Mouse (Mus musculus): ENCODE data around the gene Nav3.
A peak's percentile ranks its signal among the peaks of the same experiment; 100 is the strongest.
"Not testable (repeated sequence)": the region's sequence is repeated elsewhere in the genome, so short reads cannot be mapped to it uniquely, and the experiment has no call there.

Gene Nav3

GRCm38 (mm10) chr10:110076575-110076974 is 379.4 kb downstream of the Nav3 start:
- DNase-seq (ENCODE audit: low read depth, low spot score), result no peak

- no peak for DNase-seq (ENCODE audit: low read depth, low spot score)
Observed at GRCm38 (mm10) chr10:110072355-110072754, 383.6 kb downstream of the Nav3 start.

GRCm38 (mm10) chr10:110061166-110061565 is 394.8 kb downstream of the Nav3 start:
- DNase-seq (ENCODE audit: low read depth, low spot score), result no peak

GRCm38 (mm10) chr10:110037547-110037946 is 418.5 kb downstream of the Nav3 start:
- DNase-seq (ENCODE audit: low read depth, low spot score), result no peak

- DNase-seq (ENCODE audit: low read depth, low spot score), result no peak
Observed at GRCm38 (mm10) chr10:110034582-110035099, 421.4 kb downstream of the Nav3 start.

GRCm38 (mm10) chr10:110024897-110025296 is 431.1 kb downstream of the Nav3 start:
- DNase-seq (ENCODE audit: low read depth, low spot score), result not testable (repeated sequence)

GRCm38 (mm10) chr10:110022100-110022499 is 433.9 kb downstream of the Nav3 start:
- no peak for DNase-seq (ENCODE audit: low read depth, low spot score)

- DNase-seq (ENCODE audit: low read depth, low spot score), result no peak
Observed at GRCm38 (mm10) chr10:110019266-110019866, 436.6 kb downstream of the Nav3 start.

GRCm38 (mm10) chr10:110001328-110001727 is 454.7 kb downstream of the Nav3 start:
- DNase-seq (ENCODE audit: low read depth, low spot score), result not testable (repeated sequence)

GRCm38 (mm10) chr10:110000755-110001247 is 455.2 kb downstream of the Nav3 start:
- peak; percentile 46 for DNase-seq (ENCODE audit: low read depth, low spot score)

- peak; percentile 6 for DNase-seq (ENCODE audit: low read depth, low spot score)
Observed at GRCm38 (mm10) chr10:109999904-110000303, 456.1 kb downstream of the Nav3 start.

GRCm38 (mm10) chr10:109994302-109994701 is 461.7 kb downstream of the Nav3 start:
- no peak for DNase-seq (ENCODE audit: low read depth, low spot score)

- no peak for DNase-seq (ENCODE audit: low read depth, low spot score)
Observed at GRCm38 (mm10) chr10:109985824-109986485, 470.0 kb downstream of the Nav3 start.

GRCm38 (mm10) chr10:109976351-109976750 is 479.7 kb downstream of the Nav3 start:
- DNase-seq (ENCODE audit: low read depth, low spot score), result no peak

GRCm38 (mm10) chr10:109974177-109974576 is 481.8 kb downstream of the Nav3 start:
- no peak for DNase-seq (ENCODE audit: low read depth, low spot score)

- DNase-seq (ENCODE audit: low read depth, low spot score), result no peak
Observed at GRCm38 (mm10) chr10:109973483-109973882, 482.5 kb downstream of the Nav3 start.

- no peak for DNase-seq (ENCODE audit: low read depth, low spot score)
Observed at GRCm38 (mm10) chr10:109950296-109950695, 505.7 kb downstream of the Nav3 start.

GRCm38 (mm10) chr10:109929319-109929622 is 526.7 kb downstream of the Nav3 start:
- no peak for DNase-seq (ENCODE audit: low read depth, low spot score)

- DNase-seq (ENCODE audit: low read depth, low spot score), result peak; percentile 20
Observed at GRCm38 (mm10) chr10:109928547-109929318, 527.3 kb downstream of the Nav3 start.

- no peak for DNase-seq (ENCODE audit: low read depth, low spot score)
Observed at GRCm38 (mm10) chr10:109926149-109926548, 529.9 kb downstream of the Nav3 start.

- DNase-seq (ENCODE audit: low read depth, low spot score), result no peak
Observed at GRCm38 (mm10) chr10:109924136-109924535, 531.9 kb downstream of the Nav3 start.

- peak; percentile 25 for DNase-seq (ENCODE audit: low read depth, low spot score)
Observed at GRCm38 (mm10) chr10:109921368-109921767, 534.6 kb downstream of the Nav3 start.
